Mouse (Mus musculus) forebrain, embryonic 10.5 days (tissue): ENCODE measurements at regions not wholly inside any gene's neighbourhood (a gene's known extent, or its start where the extent isn't known, plus 50 kb on each side); places are given as distances from the start of the nearest gene placed in this dataset.

Source experiments
- DNase-seq: peaks from one replicate; pipeline ENCODE4 v3.0.0-alpha.2; 2017; ENCODE audit warnings: low spot score; ENCODE audit errors: extremely low spot score
- H3K27ac ChIP-seq: fragments of 300-500 bp; sonication (generic); 2 replicates; pipeline ENCODE4 v1.5.1; 2016; ENCODE audit warnings: mild to moderate bottlenecking
- H3K27me3 ChIP-seq: fragments of 300-500 bp; sonication (generic); 2 replicates; pipeline ENCODE4 v1.6.1; 2016; ENCODE audit warnings: mild to moderate bottlenecking; ENCODE audit not compliant: poor library complexity, severe bottlenecking
- H3K36me3 ChIP-seq: fragments of 300-500 bp; sonication (generic); replicated peaks from 2 replicates; pipeline ENCODE4 v1.6.1; 2016; ENCODE audit warnings: mild to moderate bottlenecking, moderate library complexity
- H3K4me1 ChIP-seq: fragments of 300-500 bp; sonication (generic); 2 replicates; pipeline ENCODE4 v1.6.1; 2016
- H3K4me3 ChIP-seq: fragments of 300-500 bp; sonication (generic); 2 replicates; pipeline ENCODE4 v1.5.1; 2016; ENCODE audit warnings: mild to moderate bottlenecking, moderate library complexity
- H3K9me3 ChIP-seq: fragments of 300-500 bp; sonication (generic); 2 replicates; pipeline ENCODE4 v1.6.1; 2016; ENCODE audit warnings: mild to moderate bottlenecking, moderate library complexity
- WGBS: fragments of 180-500 bp; shearing (Covaris S2); methylation state at CpG from one replicate; pipeline ENCODE4 v1.1.7; 2016; 5-methylcytosine and 5-hydroxymethylcytosine counted together

GRCm38 (mm10) chr3:144356103-144356947 is 151.3 kb upstream of the Lmo4 start:
- WGBS = 83% methylated on average over 17 of the region's 17 CpGs
- DNase-seq = no peak
- peaks cover 6% of the 10 kb centered on the region; the same call in 1 of the 2 replicates for H3K9me3 ChIP-seq
- no peaks in the 10 kb centered on the region for H3K36me3 ChIP-seq
- H3K4me1 ChIP-seq = peaks cover 13% of the 10 kb centered on the region
- H3K27me3 ChIP-seq = no peaks in the 10 kb centered on the region; the same call in 1 of the 2 replicates
- H3K4me3 ChIP-seq = no peak overlapping the region
- H3K27ac ChIP-seq = no peak overlapping the region

- no peak for DNase-seq
- Histone ChIP-seq H3K4me3 (no peak overlapping the region), H3K27ac (no peak overlapping the region), H3K27me3 (no peaks in the 10 kb centered on the region), H3K4me1 (peaks cover 7% of the 10 kb centered on the region; the same call in 1 of the 2 replicates), H3K9me3 (no peaks in the 10 kb centered on the region), H3K36me3 (no peaks in the 10 kb centered on the region)
- 97% methylated on average over 4 of the region's 4 CpGs for WGBS
Observed at GRCm38 (mm10) chr3:144352559-144352958, 147.5 kb upstream of the Lmo4 start.

GRCm38 (mm10) chr3:144348431-144348830 is 143.4 kb upstream of the Lmo4 start:
- no peaks in the 10 kb centered on the region for H3K27me3 ChIP-seq
- DNase-seq = no peak
- no peak overlapping the region for H3K27ac ChIP-seq
- no peaks in the 10 kb centered on the region for H3K36me3 ChIP-seq
- H3K4me1 ChIP-seq = no peaks in the 10 kb centered on the region
- no peaks in the 10 kb centered on the region for H3K9me3 ChIP-seq
- WGBS = 86% methylated on average over 9 of the region's 9 CpGs
- no peak overlapping the region for H3K4me3 ChIP-seq

- H3K36me3 ChIP-seq = no peaks in the 10 kb centered on the region
- DNase-seq = no peak
- WGBS = 80% methylated on average over 3 of the region's 3 CpGs
- no peaks in the 10 kb centered on the region for H3K9me3 ChIP-seq
- H3K27ac ChIP-seq = no peak overlapping the region
- H3K4me1 ChIP-seq = peaks cover 10% of the 10 kb centered on the region
- H3K27me3 ChIP-seq = no peaks in the 10 kb centered on the region
- no peak overlapping the region for H3K4me3 ChIP-seq
Observed at GRCm38 (mm10) chr3:144335237-144335636, 130.2 kb upstream of the Lmo4 start.

GRCm38 (mm10) chr3:144334201-144334600 is 129.2 kb upstream of the Lmo4 start:
- WGBS = 89% methylated on average over 5 of the region's 5 CpGs
- Histone ChIP-seq H3K36me3 (no peaks in the 10 kb centered on the region), H3K4me3 (no peak overlapping the region), H3K27ac (no peak overlapping the region), H3K9me3 (no peaks in the 10 kb centered on the region), H3K4me1 (peaks cover 18% of the 10 kb centered on the region), H3K27me3 (no peaks in the 10 kb centered on the region)
- no peak for DNase-seq

- Histone ChIP-seq H3K27ac (no peak overlapping the region), H3K9me3 (no peaks in the 10 kb centered on the region), H3K4me3 (no peak overlapping the region), H3K4me1 (peaks cover 18% of the 10 kb centered on the region), H3K27me3 (no peaks in the 10 kb centered on the region), H3K36me3 (no peaks in the 10 kb centered on the region)
- WGBS = 31% methylated on average over 5 of the region's 5 CpGs
- DNase-seq = no peak
Observed at GRCm38 (mm10) chr3:144332353-144332752, 127.3 kb upstream of the Lmo4 start.

GRCm38 (mm10) chr3:144329117-144329516 is 124.1 kb upstream of the Lmo4 start:
- 92% methylated on average over 7 of the region's 7 CpGs for WGBS
- Histone ChIP-seq H3K9me3 (no peaks in the 10 kb centered on the region), H3K36me3 (no peaks in the 10 kb centered on the region), H3K27me3 (no peaks in the 10 kb centered on the region), H3K4me1 (peaks cover 14% of the 10 kb centered on the region), H3K4me3 (no peak overlapping the region), H3K27ac (no peak overlapping the region)
- DNase-seq = no peak

- H3K36me3 ChIP-seq = no peaks in the 10 kb centered on the region
- DNase-seq = no peak
- H3K9me3 ChIP-seq = no peaks in the 10 kb centered on the region
- no peak overlapping the region for H3K27ac ChIP-seq
- no peak overlapping the region for H3K4me3 ChIP-seq
- H3K27me3 ChIP-seq = no peaks in the 10 kb centered on the region
- peaks cover 10% of the 10 kb centered on the region for H3K4me1 ChIP-seq
- WGBS = 93% methylated on average over 8 of the region's 8 CpGs
Observed at GRCm38 (mm10) chr3:144327235-144327760, 122.3 kb upstream of the Lmo4 start.

- Histone ChIP-seq H3K9me3 (no peaks in the 10 kb centered on the region), H3K27ac (no peak overlapping the region), H3K36me3 (no peaks in the 10 kb centered on the region), H3K4me1 (peaks cover 7% of the 10 kb centered on the region), H3K27me3 (no peaks in the 10 kb centered on the region), H3K4me3 (no peak overlapping the region)
- DNase-seq = no peak
- WGBS = 97% methylated on average over 2 of the region's 2 CpGs
Observed at GRCm38 (mm10) chr3:144324974-144325373, 120.0 kb upstream of the Lmo4 start.

GRCm38 (mm10) chr3:144323524-144323923 is 118.5 kb upstream of the Lmo4 start:
- 97% methylated on average over 3 of the region's 3 CpGs for WGBS
- H3K27me3 ChIP-seq = no peaks in the 10 kb centered on the region
- no peaks in the 10 kb centered on the region for H3K36me3 ChIP-seq
- H3K4me3 ChIP-seq = no peak overlapping the region
- no peaks in the 10 kb centered on the region for H3K9me3 ChIP-seq
- H3K4me1 ChIP-seq = peaks cover 16% of the 10 kb centered on the region
- no peak overlapping the region for H3K27ac ChIP-seq
- no peak for DNase-seq

- H3K27ac ChIP-seq = no peak overlapping the region
- no peak for DNase-seq
- H3K4me1 ChIP-seq = peaks cover 19% of the 10 kb centered on the region
- no peaks in the 10 kb centered on the region for H3K27me3 ChIP-seq
- no peak overlapping the region for H3K4me3 ChIP-seq
- H3K36me3 ChIP-seq = no peaks in the 10 kb centered on the region
- no peaks in the 10 kb centered on the region for H3K9me3 ChIP-seq
- 78% methylated on average over 11 of the region's 11 CpGs for WGBS
Observed at GRCm38 (mm10) chr3:144319468-144320205, 114.6 kb upstream of the Lmo4 start.

- no peaks in the 10 kb centered on the region for H3K9me3 ChIP-seq
- DNase-seq = no peak
- 51% methylated on average over 16 of the region's 16 CpGs for WGBS
- H3K4me3 ChIP-seq = no peak overlapping the region
- H3K27me3 ChIP-seq = no peaks in the 10 kb centered on the region
- H3K27ac ChIP-seq = no peak overlapping the region
- no peaks in the 10 kb centered on the region for H3K36me3 ChIP-seq
- H3K4me1 ChIP-seq = peaks cover 19% of the 10 kb centered on the region
Observed at GRCm38 (mm10) chr3:144318761-144319467, 113.9 kb upstream of the Lmo4 start.
